Mouse (Mus musculus): ENCODE results near the gene Card9.

Gene Card9

DNA sequence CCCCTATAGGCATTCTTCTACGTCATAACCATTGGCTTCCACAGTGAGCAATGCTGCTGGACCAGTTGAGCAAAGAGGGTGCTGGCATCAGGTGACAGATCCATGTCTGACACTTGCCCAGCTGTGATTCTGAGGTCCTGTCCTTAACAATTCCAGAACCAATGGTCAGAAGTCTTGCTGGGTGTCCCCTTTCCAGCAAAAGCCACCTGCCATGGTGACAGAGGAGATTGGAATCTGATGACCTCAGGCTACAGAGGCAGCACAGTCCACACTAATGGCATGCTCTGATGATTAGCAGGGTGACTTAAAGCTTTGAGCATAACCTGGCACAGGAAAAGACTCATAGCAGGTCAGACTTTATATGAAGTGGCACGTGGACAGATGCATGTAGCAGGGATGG lies 55.2 kb downstream of the Card9 start:
- DNase-seq (ENCODE audit: low read depth, low spot score) = no peak

DNA sequence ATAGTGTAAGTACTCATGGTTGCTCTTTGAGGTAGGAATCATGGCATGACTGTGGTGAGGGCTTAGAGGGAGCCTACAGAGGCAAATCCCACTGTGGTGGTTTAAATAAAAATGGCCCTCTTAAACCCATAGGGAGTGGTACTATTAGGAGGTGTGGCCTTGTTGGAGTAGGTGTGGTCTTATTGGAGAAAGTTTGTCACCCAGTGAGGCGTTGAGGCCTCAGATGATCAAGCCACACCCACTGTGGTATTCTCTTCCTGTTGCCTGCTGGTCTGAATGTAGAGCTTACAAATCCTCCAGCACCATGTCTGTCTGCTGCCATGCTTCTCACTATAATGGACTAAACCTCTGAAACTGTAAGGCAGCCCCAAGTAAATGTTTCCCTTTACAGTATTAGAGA lies 56.0 kb downstream of the Card9 start:
- DNase-seq (ENCODE audit: low read depth, low spot score) = no peak
